Mouse (Mus musculus): ENCODE measurements around the gene Mst1r.

Gene Mst1r

DNA sequence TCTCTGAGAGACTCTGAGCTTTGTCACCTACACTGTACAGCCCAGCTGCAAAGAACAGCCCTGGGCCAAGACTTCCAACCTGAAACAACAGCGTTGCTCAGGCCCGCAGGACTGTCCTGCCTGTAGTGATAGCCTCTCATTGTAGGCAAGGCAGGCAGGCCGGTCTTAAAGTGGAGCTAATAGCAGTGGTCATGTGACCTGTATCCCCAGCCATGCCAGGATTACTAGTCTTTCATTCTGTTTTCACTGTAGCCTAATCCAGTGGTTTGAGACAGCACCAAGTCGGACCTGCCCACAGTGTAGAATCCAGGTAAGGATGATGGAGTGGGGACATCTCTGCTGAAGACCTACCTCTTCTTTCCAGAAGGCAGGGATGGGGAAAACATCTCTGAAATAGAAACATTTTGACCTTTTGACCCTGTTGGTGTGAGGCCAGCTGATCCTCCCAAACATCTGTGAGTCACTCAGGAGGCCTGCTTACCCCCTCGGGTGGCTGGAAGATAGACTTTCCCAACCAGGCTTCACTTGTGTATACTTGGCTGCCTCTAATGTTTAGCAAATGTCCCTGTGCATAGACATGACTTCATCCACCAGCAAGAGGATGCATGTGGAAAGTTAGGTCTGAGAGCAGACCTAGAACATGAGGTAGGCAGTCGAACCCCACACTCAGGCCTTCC lies 49.1 kb downstream of the Mst1r start:
- DNase-seq (ENCODE audit: low spot score), result no peak

DNA sequence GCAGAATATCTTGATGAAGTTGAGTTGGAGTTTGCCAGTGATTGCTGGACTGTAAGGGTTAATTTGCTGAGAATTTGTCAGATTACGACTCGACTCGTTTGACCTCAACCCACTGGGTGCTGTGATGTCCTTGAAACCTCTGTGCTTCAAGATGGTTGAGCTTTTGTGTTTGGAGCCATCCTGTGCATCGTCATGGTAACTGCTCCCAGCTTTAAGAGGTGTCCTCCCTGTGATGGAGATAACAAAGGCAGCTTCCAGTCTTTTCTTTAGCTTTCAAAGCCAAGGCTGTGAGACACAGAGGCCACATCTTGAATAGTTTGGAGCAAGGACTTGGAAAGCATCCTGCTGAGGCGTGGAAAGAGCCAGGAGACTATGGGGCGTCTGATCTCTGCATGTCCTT lies 50.5 kb downstream of the Mst1r start:
- DNase-seq (ENCODE audit: low spot score), result no peak

DNA sequence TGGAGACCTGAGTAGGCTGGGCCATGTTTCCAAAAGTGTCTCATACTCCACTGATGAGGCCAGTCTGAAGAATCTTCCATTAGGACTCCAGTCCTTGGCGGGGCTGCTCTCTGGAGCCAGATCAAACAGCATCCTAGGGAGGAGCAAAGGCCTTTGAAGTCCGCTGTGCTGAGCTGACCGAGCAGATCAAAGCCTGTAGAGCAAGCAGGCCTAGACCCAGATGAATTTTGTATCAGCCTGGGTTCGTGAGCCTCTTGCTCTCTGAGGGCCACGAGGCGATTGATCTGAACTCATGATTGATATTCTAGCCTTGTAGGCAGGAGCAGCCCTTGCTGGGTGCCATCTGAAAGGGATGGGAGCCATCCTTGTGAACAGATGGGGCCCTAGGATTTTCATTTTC lies 53.2 kb downstream of the Mst1r start:
- no peak for DNase-seq (ENCODE audit: low spot score)

DNA sequence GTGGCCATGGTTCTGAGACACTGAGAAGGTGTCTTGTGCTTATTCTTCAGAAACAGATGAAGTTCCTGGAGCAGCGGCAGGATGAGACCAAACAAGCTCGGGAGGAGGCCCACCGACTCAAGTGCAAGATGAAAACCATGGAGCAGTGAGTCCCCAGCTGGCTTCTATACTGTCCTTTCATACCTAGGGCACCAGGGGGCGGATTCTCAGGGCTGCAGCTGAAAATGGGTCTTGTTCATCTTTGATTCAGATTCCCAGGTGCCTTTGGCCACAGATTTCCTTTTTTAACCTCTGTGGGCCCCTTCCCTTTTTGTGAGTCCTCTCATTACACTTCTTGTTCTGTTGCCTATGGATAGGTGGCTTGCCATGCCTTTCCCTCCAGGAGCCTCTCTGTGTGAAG lies 54.3 kb downstream of the Mst1r start:
- no peak for DNase-seq (ENCODE audit: low spot score)

DNA sequence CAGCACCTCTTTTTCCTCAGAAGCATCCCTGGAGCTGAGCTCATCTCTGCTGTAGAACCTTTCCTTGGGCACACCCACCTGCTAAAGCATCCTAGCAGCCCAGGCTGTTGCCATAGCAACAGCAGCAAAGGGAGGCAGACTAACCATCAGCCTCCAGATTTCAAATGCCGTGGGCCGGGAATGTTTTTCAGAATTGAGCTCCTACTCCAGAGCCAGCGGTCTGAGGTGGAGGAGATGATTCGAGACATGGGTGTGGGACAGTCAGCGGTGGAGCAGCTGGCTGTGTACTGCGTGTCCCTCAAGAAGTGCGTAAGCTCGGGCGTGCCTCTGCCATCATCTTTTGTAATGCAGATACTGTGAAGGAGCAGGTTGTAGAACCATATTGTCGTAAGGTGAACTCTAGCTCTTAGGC lies 54.7 kb downstream of the Mst1r start:
- DNase-seq (ENCODE audit: low spot score), result no peak

DNA sequence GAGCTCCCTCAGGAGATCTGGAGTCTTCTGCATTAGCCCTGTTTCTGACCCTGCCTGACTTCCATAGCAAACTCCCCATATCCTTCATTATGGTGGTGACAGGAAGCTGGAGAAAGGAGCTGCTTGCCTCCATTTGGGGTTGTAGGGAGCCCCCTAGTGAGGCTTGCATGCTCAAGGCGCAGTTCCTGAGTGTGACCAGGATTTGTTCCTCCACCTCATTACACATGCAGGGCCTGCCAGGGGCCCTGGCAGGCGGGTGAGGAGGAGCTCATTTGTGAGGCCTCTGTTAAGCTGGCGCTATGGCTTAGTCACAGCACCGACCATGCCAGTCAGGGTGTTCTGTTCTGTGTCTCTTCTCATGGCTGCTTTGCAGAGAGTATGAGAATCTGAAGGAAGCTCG lies 55.2 kb downstream of the Mst1r start:
- no peak for DNase-seq (ENCODE audit: low spot score)

DNA sequence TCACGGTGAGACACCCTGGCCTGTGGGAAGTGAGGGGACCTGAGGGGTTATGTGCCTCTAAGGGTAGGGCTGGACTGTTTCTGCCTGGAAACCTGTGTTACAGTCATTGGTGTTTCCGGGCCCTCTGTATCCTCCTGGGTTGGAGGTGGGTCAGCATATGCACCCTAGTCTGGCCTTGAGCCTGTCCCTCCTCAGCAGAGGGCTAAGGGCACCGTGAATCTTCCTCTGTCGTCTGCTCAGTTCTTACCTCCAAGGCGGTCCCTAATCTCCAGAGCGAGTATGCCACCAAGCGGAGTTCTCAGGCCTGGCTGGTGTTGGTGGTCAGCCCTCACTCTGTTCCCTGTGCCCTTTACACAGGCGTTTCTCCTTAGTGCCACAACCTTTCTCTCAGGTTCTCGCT lies 56.2 kb downstream of the Mst1r start:
- DNase-seq (ENCODE audit: low spot score), result no peak

DNA sequence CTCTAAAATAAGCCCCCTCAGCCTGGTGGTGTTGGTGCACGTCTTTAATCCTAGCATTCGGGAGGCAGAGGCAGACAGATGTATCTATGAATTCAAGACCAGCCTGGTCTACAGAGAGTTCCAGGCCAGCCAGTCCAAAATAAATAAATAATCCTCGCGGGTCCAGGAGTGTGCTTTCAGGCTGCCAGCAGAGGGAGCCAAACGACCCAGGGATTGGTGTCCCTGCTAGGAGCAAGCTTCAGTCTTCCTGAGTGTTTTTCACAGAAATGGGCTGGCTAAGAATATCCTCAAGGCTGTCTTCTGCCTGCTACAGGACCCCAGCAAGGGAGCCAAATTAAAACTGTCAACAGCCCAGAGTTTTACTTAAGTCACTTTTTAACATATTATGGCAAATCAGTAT lies 57.0 kb downstream of the Mst1r start:
- peak; percentile 72 for DNase-seq (ENCODE audit: low spot score)

DNA sequence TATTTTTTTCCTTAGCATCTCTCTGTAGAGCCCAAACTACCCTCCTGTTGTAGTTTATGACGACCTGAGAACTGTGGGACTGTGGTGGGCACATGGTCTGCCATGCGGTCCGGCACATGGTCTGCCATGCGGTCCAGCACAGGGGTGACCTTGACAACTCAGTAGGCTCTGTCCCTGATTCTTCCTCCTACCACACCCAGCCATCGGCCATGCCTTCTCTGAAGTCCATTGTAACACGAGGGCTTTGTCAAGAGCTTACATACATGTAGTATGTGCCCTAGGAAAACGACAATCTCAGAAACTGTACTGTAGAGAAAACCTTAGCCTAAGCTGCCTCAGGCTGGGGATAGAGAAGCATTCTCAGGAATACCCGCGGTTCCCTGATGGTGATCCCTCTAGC lies 58.0 kb downstream of the Mst1r start:
- no peak for DNase-seq (ENCODE audit: low spot score)

DNA sequence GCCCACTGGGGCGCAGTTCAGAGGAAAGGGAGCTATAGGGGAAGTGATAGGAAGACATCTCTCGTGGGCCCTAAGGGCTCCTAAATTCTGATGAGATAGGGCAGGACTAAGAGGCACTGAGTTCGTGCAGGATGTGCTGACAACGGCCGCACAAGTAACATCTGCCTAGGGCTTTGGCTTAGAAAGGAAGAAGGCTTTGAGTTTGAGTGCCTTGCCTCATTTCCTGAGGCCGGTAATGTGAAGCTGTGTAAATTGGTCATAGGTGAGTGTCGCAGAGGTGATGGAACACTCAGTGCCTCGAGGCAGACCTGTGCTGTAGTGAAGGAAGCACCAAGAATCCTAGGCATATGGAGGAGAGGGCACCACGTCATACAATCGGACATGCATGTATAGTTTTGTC lies 60.0 kb downstream of the Mst1r start:
- DNase-seq (ENCODE audit: low spot score), result no peak

DNA sequence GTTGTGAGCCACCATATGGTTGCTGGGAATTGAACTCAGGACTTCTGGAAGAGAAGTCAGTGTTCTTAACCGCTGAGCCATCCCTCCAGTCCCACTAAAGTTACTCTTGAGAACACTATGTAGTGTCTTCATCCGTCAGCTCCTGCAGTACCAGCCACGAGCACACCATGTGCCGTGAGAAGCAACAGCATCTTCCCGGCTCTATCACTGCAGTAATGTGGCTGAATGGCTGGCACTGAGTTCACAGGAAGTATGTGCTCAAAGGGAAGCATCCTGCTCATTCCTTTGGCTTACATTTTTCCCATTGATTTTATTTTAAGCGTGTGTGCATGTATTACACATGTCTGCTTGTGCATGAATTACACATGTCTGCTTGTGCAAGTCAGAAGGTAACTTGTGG lies 60.8 kb downstream of the Mst1r start:
- DNase-seq (ENCODE audit: low spot score), result no peak

DNA sequence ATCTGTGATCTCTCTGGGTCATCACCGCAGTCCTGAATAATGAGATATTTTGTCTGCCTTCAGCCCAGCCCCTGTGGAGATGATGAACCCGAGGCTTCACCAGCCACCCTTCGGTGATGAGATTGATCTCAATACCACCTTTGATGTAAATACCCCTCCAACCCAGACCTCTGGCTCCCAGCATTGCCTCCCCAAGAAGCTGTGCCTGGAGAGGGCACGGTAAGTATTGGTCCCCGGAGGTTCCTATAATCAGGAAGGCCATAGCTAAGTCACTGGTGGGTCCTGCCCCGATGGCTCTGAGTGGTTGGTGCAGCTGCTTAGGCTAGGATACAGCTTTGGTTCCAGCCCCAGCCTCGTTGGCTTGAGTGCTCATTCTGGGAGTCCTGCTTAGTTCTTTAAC lies 61.9 kb downstream of the Mst1r start:
- DNase-seq (ENCODE audit: low spot score), result no peak

All from ovary, postnatal 14 days (tissue).